Mouse (Mus musculus) spleen, postnatal 10 days (tissue): ENCODE measurements at regions not wholly inside any gene's neighbourhood (a gene's known extent, or its start where the extent isn't known, plus 50 kb on each side); places are given as distances from the start of the nearest gene placed in this dataset.

Experiments used
- DNase-seq, 2 experiments: peaks; one replicate each; pipeline ENCODE4 v3.0.0; 2021 to 2022; ENCODE audit warnings: low spot score in 2 of 2

DNA sequence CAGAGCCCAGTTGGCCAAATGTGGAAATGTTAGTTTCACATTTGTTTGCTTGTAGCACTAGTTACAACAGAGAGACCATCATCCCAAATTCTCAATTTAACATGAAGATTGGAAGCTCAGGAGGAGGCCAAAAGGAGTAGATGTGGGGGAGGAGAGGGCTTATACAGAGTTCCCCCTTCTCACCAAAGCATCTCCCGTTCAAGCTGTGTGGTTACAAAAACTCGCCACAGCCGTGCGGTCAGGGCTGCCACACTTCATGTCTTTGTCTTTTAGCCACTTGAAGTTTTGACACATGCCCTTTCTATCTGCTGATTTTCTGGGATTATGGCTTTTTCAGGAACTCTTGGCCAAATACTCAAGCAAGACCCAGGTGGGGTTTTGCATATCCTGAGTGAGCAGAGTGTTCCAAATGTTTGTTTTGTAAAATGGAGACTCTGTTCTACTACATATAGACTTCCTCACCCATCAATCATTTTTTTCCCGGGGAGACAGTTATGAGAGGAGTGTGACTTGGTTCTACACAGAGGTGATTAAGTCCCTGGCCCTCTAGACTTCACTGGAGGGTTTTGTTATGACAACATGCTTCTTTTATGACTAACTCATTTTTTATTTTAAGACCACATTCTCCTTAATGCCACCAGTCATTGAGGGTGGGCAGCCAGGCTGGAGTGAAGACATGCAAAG is 605.4 kb upstream of the Sall1 start:
- DNase-seq: no peak

DNA sequence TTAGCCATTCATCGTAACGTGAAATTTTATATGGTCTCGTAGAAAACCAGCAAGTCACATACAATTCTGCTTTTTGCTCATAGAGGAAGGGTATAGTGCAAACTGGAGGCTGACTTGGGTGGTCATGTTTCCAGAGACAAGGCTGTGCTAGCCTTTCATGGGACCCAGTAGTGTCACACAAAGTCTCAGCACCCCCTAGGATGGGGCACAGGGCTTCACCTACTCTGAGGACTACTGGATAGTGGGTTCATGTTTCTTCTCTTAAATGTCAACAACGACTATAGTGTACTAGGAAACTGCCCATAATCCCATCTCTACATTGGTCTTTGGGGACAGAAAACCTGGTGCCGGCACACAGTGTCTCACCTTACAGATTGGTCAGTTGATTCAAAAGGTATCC is 603.0 kb upstream of the Sall1 start:
- DNase-seq: no peak

DNA sequence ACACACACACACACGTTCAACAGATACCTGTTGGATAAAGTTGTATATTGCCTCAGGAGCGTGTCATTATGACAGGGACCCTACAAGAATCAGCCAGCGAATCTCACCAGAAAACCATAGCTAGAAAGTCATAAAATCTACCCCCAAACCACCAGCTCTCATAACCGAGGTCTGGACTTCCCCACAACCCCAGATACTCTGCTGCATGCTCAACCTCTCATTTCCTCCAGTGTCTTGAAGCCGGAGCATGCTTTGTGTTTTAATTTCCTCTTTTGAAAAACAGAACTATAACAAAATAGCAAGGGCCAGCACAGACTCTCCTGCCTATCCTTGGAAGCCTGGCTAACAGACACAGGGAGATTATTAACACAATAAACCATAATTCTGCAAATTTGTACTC is 597.4 kb upstream of the Sall1 start:
- no peak for DNase-seq

DNA sequence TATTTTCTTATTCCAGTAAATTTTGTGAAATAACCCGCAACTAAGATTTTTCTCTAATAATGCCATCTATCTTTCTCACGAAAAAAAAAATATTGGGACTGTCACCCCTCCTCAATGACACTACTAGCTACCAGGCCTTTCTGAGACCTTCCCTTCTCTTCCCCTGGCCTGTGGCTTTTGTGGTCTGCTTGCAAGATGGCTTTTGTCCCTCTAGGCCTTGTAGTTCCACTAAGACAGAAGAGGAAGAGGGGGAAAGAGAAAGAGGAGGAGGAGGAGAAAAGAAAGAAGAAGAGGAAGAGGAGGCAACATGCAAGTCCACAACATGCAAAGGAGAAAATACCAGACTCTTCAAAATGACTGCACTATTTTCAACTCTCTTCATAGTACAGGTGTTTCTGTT is 590.9 kb upstream of the Sall1 start:
- no peak for DNase-seq

DNA sequence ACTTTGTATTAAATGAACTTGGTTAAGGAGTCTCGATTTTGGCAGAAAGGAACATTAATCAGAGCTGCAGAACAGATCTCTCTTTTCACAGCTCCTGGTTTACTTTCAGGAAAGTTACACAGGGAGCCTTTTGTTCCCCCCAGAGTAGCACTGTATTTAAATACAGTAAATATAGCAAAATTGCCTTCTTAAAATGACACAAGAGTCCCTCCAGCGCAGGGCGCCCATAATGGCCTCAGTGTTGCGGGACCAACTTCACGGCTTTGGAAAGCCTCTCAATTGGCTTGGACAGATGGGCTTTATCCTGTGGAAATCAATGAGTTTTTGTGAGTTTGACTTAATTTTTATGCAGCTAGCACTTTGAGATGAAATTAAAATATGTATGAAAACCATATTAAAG is 588.3 kb upstream of the Sall1 start:
- no peak for DNase-seq

DNA sequence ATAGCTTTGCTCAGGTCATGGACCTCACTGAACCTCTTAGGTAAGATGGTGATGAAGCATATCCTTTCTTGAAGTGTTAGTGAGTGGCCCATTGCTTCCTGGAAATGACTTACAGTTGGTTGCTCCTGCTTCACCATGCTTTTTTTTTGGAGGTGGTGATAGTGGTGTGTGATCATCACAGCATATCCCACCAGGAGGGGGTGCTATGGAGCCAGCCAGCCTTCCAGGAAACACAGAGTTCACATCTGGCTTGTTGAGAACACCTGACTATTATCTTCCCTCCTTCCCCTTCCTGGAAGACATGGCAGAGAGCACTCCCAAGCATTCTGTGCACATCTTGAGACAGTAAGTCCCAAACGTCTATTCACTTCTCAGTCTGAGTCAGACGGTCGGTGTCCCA is 586.6 kb upstream of the Sall1 start:
- peak in 1 of 2 experiments; percentile 32 for DNase-seq

DNA sequence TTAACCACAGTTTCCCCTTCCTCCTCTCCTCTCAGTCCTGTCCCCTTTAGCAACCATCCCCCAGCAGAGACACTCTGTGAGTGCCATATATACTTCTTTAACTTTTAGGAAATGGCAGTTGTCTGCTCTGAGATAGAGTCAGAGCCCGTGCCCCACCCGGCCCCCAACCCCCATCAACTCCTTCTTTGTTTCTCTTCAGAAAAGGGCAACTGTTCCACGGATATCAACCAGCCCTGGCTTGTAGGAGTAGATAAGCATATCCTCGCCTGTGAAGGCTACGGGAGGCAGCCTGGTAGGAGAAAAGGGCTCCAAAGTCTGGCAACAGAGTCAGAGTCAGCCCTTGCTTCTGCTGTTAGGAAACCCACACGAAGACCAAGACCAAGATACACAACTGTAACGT is 574.1 kb upstream of the Sall1 start:
- DNase-seq: no peak

DNA sequence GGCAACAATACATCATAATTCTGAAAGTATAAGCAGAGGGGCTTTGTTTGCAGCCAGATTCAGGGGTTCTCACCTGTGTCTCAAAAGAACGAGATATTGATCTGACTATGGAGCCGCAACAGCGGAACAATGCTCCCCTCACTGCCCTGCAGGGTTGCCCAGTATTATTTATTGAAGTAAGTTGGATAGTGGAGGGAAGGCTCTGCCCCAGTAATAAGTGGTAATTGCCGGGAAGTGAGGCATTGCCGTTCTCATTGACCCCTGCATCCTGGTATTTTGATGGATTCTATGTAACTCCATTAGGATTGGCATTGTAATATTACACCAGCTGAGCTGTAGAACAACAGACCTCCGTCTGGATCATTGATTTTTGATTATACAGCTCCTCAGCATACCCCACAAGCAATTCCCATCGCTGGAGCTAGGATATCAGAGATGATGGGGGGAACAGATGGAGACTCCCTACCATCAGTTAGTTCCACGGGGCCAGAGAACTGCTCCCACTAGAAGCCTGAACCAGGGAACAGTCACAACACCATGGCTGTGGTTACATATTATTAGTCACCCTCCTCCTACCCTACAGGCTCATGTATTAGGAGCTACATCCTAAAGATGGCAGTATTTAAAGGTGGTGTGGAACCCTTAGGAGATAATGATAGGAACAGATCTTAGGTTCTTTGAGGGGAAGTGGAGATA is 572.0 kb upstream of the Sall1 start:
- DNase-seq: no peak

DNA sequence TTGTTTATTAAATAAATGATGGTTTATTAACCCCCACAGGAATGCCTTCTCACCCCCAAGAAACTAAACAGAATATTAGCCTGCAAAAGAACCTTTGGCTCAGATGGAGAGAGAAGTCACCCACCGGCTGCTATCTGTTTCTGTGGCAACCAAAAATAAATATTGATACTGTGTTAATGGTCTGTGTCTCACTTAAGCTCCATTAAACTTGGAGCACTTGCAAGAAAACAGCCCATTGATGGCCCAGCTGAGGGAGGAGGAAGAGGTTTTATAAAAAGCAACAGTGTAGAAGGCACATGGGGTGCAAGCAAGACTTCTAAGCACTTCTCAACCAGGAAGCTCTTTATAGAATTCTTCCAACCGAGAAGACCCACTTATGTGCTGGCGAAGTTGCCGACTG is 565.1 kb upstream of the Sall1 start:
- no peak for DNase-seq

DNA sequence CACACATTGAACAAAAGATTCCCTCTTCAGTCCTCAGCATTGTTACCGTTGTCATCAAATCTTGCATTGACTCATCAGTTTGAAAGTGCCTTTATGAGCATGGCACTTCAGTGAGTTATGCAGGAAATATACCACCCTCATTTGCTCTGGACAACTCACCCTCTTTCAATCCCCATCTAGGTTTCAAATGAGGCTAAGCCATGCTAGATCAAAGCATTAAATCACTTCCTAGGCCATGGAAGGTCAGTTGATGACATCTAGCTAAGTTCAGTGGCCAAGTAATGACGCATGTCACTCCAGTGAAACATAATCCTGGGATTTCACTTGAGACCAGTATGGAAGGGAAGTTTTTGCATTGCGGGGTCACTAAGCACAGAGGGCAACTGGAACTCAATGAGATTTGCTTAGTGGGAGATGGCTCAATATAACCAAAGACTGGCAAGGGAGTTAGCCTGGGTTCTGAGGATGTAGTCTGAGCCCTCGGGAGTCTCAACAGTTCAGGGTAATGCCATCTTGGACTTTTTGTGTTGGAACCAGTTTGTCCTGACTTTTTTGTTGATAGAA is 562.0 kb upstream of the Sall1 start:
- no peak for DNase-seq

DNA sequence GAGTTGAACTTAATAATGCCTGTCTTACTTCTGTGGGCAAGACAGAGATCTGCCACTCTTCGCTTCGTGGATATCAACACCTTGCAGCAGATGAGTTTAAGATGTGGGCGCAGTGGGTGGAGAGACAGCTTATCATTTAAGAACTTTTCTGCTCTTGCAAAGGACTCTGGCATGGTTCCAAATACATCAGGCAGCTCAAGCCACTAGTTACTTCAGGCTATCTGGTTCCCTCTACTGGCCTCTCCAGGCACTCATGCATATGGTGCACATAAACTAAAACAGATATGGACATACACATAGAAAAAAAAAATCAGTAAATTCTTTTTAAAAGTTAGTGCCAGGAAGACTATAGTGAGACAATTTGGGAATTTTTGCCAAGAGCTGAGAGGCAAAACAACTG is 560.5 kb upstream of the Sall1 start:
- no peak for DNase-seq

DNA sequence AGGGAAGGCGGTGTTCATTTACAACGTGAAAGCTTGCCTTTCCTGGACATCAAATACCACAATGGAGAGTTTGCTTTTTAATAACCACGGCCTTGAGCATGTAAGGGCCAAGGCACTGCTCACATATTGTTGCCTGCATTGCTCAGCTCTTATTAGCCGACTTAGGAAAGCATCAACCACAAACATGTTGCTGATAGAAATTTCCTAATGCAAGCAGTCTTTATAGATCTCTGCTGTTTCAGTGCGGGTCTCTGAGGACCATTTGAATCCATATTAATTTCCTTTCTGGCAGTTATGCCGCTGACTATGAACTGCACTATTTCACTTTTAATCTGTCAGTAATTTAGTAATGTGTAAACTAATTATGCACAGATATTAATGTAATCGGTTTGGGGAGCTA is 552.4 kb upstream of the Sall1 start:
- DNase-seq: no peak

DNA sequence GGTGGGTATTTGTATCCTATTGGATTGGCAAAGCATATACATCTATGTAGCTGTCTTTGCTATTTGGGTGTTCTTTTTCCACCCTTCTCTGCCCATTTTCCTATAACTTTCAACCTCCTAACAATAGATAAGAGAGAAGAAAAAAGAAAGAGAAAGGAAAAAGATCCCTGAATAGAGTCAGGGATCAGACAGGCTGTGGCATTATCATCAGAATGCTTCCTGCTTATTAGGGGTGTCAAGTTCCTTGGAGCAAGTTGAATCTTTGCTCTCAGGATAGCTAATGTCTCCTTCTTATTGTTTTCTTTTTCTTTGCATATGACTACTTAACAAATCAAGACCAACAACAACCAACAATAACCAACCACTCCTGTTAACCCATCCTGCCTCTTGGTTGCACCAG is 539.1 kb upstream of the Sall1 start:
- no peak for DNase-seq

DNA sequence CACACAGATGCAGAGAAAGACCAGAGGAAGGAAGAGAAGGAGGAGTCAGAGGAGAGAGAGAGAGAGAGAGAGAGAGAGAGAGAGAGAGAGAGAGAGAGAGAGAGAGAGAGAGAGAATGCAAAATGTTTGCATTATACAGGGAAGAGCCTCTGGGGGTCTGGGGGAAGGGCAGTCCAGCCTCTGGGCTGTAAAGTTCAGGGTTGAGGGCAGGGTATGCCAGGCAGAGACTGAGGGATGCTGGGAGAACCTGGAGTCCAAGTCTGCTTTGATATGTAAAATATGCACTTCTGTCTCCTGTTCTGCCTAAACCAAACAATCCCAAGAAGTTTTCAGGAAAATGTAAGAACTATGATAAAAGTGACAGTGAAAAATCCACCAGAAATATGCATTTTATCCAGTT is 538.6 kb upstream of the Sall1 start:
- no peak for DNase-seq

DNA sequence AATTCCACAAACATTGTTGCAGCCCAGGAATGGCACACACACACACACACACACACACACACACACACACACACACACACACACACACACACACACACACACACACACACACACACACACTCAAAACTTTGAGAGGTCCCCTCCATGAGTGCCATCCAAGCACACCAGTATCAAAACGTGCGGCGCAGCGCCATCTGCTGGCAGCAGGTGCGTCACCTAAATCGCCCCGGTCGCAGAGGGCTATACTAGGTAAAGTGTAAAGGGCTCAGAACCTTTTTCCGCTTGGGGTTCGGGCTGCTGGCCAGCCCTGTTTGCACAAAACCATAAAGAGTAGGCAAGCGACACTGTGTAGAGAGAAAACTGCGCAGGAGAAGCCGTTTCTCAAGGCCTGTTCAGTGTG is 527.9 kb upstream of the Sall1 start:
- DNase-seq: peak; percentile 10 to 57

DNA sequence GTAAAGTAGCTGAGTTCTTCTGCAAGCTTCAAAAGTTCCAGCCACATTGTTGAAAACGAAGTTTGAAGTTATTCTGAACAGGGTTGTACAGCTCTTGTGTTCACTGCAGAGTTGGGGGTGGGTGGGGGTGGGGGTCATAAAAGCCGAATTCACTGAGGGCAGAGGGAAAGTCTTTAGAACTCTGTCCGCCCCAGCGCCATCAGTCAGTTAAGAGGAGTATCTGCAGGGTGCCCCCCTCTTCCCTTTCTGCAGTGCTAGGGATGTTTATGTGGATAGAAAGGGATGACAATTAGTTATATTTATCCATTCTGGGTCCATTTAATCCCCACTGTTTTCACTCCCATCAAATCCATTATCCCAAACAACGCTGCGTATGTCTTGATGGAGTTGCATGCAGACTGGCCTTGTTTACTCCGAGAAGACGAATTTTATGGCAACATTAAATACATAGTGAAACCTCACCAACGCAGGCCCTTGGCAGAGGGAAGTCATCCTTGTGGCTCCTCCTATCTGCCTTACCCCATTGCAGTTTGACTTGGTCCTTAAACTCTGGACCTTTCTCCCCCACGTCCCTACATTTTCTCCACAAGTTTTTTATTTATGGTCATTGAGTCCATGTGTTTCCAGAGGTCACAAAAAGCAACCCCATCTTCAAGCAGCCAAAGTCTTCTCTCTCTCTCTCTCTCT is 526.8 kb upstream of the Sall1 start:
- no peak for DNase-seq

DNA sequence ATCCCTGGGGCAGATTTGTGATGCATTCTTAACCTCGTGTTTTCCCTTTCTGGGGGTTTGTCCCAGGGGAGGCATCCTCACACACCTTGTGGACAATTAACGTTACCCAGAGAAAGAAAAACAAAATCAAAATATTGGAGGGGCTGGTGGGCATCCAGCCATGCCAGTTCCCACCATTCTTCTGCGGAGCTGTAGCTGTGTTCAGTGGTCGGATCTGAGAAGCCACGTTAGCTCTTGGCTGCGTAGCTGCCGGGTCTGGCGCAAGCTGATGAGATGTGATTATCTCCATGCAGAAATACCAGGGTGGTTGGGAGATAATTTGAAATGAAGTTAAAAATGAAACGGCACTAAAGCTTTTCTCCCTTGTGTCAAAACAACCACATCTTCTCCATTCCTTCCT is 525.4 kb upstream of the Sall1 start:
- DNase-seq: no peak

DNA sequence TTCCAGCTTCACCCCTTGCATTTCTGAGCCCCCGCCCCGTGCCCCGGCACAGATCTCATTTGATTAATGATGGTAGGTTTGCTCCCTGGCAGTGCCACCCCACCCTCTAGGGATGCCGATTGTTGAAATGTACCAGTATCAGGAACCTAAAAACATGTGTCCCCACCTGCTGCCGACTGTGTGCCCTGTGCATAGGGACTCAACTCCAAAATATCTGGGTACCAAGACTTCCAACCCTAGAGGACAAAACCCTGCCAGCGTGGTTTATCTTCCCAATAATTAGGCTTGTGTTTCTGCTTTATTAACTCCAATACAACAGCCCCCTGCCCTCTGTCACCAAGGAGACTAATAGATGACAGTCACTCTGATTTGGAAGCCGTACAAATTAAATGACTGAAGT is 524.7 kb upstream of the Sall1 start:
- DNase-seq: no peak

DNA sequence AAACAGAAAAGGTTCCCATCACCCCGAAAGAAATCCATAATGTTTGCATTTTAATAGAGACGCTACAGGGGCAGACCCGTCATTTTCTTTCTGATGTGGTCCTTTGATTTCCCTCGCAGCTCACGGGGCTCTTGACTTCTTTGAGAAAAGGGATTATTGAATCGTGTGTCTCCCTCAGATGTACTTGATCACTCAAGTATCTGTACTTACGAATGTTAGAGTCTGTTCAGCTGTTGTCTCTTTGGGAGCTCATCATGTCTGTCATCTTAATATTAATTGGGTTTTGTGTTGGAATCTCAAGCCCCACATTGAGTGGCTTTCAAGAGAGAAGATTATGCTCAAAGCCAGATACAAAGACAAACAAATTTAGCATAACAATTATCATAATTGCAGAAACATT is 523.0 kb upstream of the Sall1 start:
- no peak for DNase-seq

DNA sequence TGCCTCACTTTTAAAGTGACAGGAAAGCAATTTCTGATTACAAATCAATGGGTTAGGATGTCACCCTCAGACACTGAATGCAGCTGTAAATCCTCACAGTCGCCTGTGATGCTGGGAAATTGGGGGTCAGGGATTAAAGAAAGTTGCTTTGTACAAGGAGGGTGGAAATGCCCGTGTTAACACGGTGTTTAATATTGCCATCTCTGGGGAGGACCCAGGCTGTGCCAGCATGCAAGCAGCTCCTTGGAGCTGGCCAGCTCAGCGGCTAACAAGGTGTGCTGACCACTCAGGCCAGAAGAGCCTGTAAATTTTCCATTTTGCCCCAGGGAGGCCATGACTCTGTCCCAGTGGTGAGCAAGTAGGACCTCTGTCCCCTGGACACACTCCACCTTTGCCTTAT is 522.5 kb upstream of the Sall1 start:
- DNase-seq: no peak

DNA sequence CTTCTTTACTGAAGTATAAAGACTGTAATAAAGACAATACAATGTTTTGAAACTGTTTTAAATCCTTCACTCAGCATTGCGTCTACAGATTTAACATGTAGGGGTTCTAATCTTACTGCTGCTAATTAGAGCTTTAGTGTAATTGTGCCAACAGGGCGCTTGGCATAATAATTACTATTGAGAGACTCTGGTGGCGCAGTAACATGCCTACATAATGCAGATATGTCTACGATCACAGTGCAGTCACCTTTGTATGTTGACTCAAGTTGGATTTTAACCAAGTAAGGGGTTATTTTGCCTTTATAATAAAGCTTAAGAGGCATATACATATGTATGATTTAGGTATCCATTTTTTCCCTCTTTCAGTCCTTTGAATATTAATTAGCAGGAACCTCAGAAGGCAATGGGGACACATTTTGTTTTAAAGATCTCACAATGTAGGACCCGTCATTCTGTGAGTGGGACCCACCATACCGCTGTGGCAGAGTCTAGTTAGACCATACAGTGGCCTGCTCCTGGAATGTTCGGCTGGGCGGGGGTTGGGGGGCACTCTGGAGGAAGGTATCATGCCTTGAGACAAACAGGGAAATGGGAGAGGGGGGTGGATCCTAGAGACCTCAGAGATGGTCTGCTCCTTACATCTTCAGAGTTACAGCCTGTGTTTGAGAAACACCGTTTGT is 521.3 kb upstream of the Sall1 start:
- no peak for DNase-seq

DNA sequence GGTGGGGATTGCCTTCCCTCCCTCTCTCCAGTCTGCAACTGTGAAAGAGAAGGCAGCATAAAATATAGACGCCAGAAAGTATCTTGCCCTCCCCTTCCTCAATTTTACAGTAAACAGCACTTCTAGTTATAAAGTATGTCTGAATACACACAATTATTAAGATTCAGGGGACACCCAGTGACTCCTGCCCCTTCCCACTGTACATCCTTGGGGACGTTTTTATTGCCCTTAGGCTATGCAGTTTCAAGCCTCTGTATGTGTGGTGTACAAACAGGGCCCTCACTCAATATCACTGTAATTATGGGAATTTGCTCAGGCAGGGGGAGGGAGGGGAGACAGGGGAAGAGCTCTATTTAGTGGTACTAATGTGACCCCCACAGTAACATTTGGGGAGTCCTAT is 519.6 kb upstream of the Sall1 start:
- no peak for DNase-seq
